In genomic region chr10:58829251-58830111, GRCm38 (mm10) we compare ENCODE assay signal across 31 mouse cellular contexts. TPM values are rescaled to one million over a fixed set of nuclear protein-coding genes. Genes with fewer than 3 reads are reported as not detected.
DNase-seq lines count a peak whose midpoint lies in the region; ATAC-seq and TF ChIP-seq lines count a peak whose summit lies in the region.
"Had no signal": no experiment of that assay in that cellular context is flagged by ENCODE, and none has a peak within 500 bp of the region (broad histone marks: within the 10 kb centered on the region; RNA-seq: fewer than 3 reads in every experiment).

No protein-coding gene starts in this region.

- no peak overlapping the region for H3K9ac ChIP-seq in heart, embryonic 12.5 days
- no peak overlapping the region for H3K9ac ChIP-seq in forebrain, embryonic 16.5 days (replicated peaks; ENCODE audit: low read depth, low read length)
- H3K9ac ChIP-seq: heart, embryonic 13.5 days; intestine, embryonic 15.5 days; liver, embryonic 14.5 days; neural tube, embryonic 12.5 days; stomach, embryonic 15.5 days had no signal

- H3K27me3 ChIP-seq in heart, embryonic 12.5 days (replicated peaks), result peaks cover 6% of the 10 kb centered on the region
- H3K27me3 ChIP-seq in forebrain, embryonic 16.5 days (replicated peaks; ENCODE audit: control insufficient read depth, insufficient read depth, low read length), result no peaks in the 10 kb centered on the region
- no peaks in the 10 kb centered on the region for H3K27me3 ChIP-seq in kidney, adult 2 months (replicated peaks; ENCODE audit: control insufficient read depth, insufficient read depth, low read length)
- H3K27me3 ChIP-seq: intestine, embryonic 15.5 days; neural tube, embryonic 12.5 days; stomach, embryonic 15.5 days had no signal

- H3K9me3 ChIP-seq in heart, embryonic 12.5 days (replicated peaks), result no peaks in the 10 kb centered on the region
- H3K9me3 ChIP-seq in forebrain, embryonic 16.5 days (ENCODE audit: control insufficient read depth, low read length), result no peaks in the 10 kb centered on the region
- H3K9me3 ChIP-seq: heart, embryonic 13.5 days; intestine, embryonic 15.5 days; neural tube, embryonic 12.5 days; stomach, embryonic 15.5 days had no signal

- H3K4me1 ChIP-seq in heart, embryonic 12.5 days (replicated peaks), result no peaks in the 10 kb centered on the region
- H3K4me1 ChIP-seq in forebrain, embryonic 16.5 days (replicated peaks; ENCODE audit: control insufficient read depth, insufficient read depth, low read length), result peaks cover 31% of the 10 kb centered on the region
- H3K4me1 ChIP-seq in kidney, adult 2 months (ENCODE audit: control insufficient read depth, insufficient read depth, low read length), result no peaks in the 10 kb centered on the region
- H3K4me1 ChIP-seq: intestine, embryonic 15.5 days; neural tube, embryonic 12.5 days; stomach, embryonic 15.5 days had no signal

- TF ChIP-seq POLR2A in kidney, adult 2 months (IDR thresholded peaks at IDR 0.05; ENCODE audit: low read depth, low read length), result no peak

- peak; percentile 58 for DNase-seq in heart, adult 11 months
- peak; percentile 34 for DNase-seq in layer of hippocampus, adult 9-11 months
- DNase-seq in layer of hippocampus, postnatal 25 days (ENCODE audit: extremely low spot score in 1 of 2, low spot score in 1 of 2), result no peak
- DNase-seq in NIH3T3 (ENCODE audit: low read depth), result peak; percentile 46
- no peak for DNase-seq in kidney, adult 2 months
- DNase-seq: adrenal gland, adult 2 months; adrenal gland, postnatal 36 days; cerebellum, adult 11 months; cerebellum, adult 9-10 months; cerebellum, postnatal 36 days; gastrocnemius, adult 2 months; gastrocnemius, postnatal 36 days; heart, adult 2 months; heart, postnatal 10 days; kidney, adult 8-10 months; kidney, postnatal 4 days; liver; lung, adult 2 months; lung, postnatal 10 days; midbrain, embryonic 14.5 days; right cerebral cortex, postnatal 25 days had no signal

- no peak overlapping the region for H3K4me3 ChIP-seq in heart, embryonic 12.5 days
- no peak overlapping the region for H3K4me3 ChIP-seq in forebrain, embryonic 16.5 days (replicated peaks; ENCODE audit: low read length)
- H3K4me3 ChIP-seq in kidney, adult 2 months (ENCODE audit: insufficient read depth, low read depth, low read length), result no peak overlapping the region
- H3K4me3 ChIP-seq: gastrocnemius, adult 2 months; heart, adult 2 months; heart, embryonic 13.5 days; intestine, embryonic 15.5 days; neural tube, embryonic 12.5 days; stomach, embryonic 15.5 days had no signal

- no peak for TF ChIP-seq CTCF in kidney, adult 2 months (conservative IDR thresholded peaks at IDR 0.05; ENCODE audit: insufficient read depth, insufficient read length, low read depth, low read length)

- 87% methylated on average over 11 of the region's 11 CpGs for WGBS in heart, embryonic 12.5 days
- WGBS in forebrain, embryonic 16.5 days, result 54% methylated on average over 11 of the region's 11 CpGs
- WGBS in kidney, adult 2 months, result 87% methylated on average over 11 of the region's 11 CpGs

- no peaks in the 10 kb centered on the region for H3K36me3 ChIP-seq in heart, embryonic 12.5 days
- H3K36me3 ChIP-seq in forebrain, embryonic 16.5 days (ENCODE audit: control insufficient read depth, insufficient read depth), result no peaks in the 10 kb centered on the region
- H3K36me3 ChIP-seq in kidney, adult 2 months (ENCODE audit: control insufficient read depth, insufficient read depth, low read length), result no peaks in the 10 kb centered on the region
- H3K36me3 ChIP-seq: heart, embryonic 13.5 days; intestine, embryonic 15.5 days; neural tube, embryonic 12.5 days; stomach, embryonic 15.5 days had no signal

- ATAC-seq in heart, embryonic 12.5 days (ENCODE audit: insufficient number of reproducible peaks, low FRiP score), result no peak
- ATAC-seq in forebrain, embryonic 16.5 days, result peak; percentile 71
- ATAC-seq: activated CD4-positive, CD25-positive, alpha-beta regulatory T cell, adult 4 months; CD4-positive, CD25-positive, alpha-beta regulatory T cell, adult 4 months; intestine, embryonic 15.5 days had no signal

- no peak overlapping the region for H3K27ac ChIP-seq in heart, embryonic 12.5 days (ENCODE audit: poor library complexity, severe bottlenecking)
- peak overlapping the region; percentile 56 for H3K27ac ChIP-seq in forebrain, embryonic 16.5 days (ENCODE audit: low read length)
- no peak overlapping the region for H3K27ac ChIP-seq in kidney, adult 2 months (ENCODE audit: insufficient read depth, low read depth, low read length)
- H3K27ac ChIP-seq: gastrocnemius, adult 2 months; heart, adult 2 months; heart, embryonic 13.5 days; intestine, embryonic 15.5 days; kidney, postnatal 0 days; liver, embryonic 14.5 days; neural tube, embryonic 12.5 days; stomach, embryonic 15.5 days had no signal

- no peak overlapping the region for H3K4me2 ChIP-seq in heart, embryonic 12.5 days
- H3K4me2 ChIP-seq in forebrain, embryonic 16.5 days (ENCODE audit: low read length), result no peak overlapping the region
- H3K4me2 ChIP-seq: heart, embryonic 13.5 days; intestine, embryonic 15.5 days; neural tube, embryonic 12.5 days; stomach, embryonic 15.5 days had no signal

RNA-seq across cellular contexts. Expression of gene Sh3rf3, which starts 16.3 kb away (rescaled TPM):
- polyA plus RNA-seq in heart, embryonic 12.5 days (2016; fragmentation: Nextera tagmentation; extraction: Ambion mirVana), result 0.17 and 0.71 TPM in 2 replicates
- total RNA-seq in layer of hippocampus, postnatal 25 days (2021), result 10 to 100 TPM; 34.3 to 37.3 TPM
- 9.2 and 11.0 TPM in 2 replicates for polyA plus RNA-seq in forebrain, embryonic 16.5 days (2015; fragmentation: Nextera tagmentation; extraction: Ambion mirVana)
- 0.22 and 0.43 TPM in 2 replicates for polyA plus RNA-seq in kidney, adult 2 months (2012; rRNA removed)
- polyA plus RNA-seq: activated CD4-positive, CD25-positive, alpha-beta regulatory T cell, adult 4 months; CD4-positive, CD25-positive, alpha-beta regulatory T cell, adult 4 months; liver, embryonic 14.5 days had no signal

Comparison
In these comparisons a context has a peak if more than half of its experiments do, and no peak if none do; other contexts are left out.
1. DNase-seq: peak in heart, adult 11 months (single experiment), layer of hippocampus, adult 9-11 months (single experiment) and NIH3T3 (single experiment); none in layer of hippocampus, postnatal 25 days (0 of 2) and kidney, adult 2 months (single experiment).